Mouse (Mus musculus) olfactory bulb, adult 2 months (tissue): ENCODE results near the gene Mnd1.

Experiments used
- CTCF ChIP-seq: fragments of 200-500 bp; IDR thresholded peaks from 2 replicates; pipeline ENCODE4 v1.5.1; 2012; ENCODE audit warnings: low read depth, mild to moderate bottlenecking, low read length, moderate library complexity; ENCODE audit not compliant: insufficient read depth
- POLR2A ChIP-seq: fragments of 200-500 bp; IDR thresholded peaks from 2 replicates; pipeline ENCODE4 v1.6.1; 2012; ENCODE audit warnings: mild to moderate bottlenecking, low read depth, low read length, moderate library complexity; ENCODE audit not compliant: insufficient read depth

DNA sequence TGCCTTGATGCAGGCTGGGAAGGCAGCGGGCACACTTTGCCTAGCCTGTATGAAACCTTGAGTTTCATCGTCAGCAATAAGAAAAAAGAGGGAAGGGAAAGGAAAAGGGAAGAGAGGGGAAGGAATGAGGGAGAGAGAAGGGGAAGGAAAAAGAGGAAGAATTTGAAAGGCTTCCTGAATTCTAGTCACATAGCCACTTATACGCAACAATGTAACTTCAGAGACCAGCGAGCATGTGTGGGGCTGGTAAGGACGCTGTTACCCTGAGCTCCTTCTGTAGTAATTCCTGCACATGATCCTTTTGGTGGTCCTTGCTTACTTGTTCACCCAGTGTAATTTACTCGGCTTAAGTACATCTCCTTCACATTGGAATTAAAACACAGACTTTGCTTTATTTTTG, 13.4 kb upstream of the Mnd1 start:
- no peak for TF ChIP-seq CTCF
- TF ChIP-seq POLR2A: no peak
